Mouse (Mus musculus) stomach, postnatal 0 days (tissue): ENCODE measurements around the gene Spesp1.

Source experiments
- CTCF ChIP-seq: IDR thresholded peaks from 2 replicates; pipeline ENCODE4 v1.5.1; 2016; ENCODE audit warnings: antibody characterized with exemption, low read depth, mild to moderate bottlenecking, moderate library complexity
- EP300 ChIP-seq: optimal IDR thresholded peaks from 2 replicates; pipeline ENCODE3; 2016; ENCODE audit warnings: antibody characterized with exemption

DNA sequence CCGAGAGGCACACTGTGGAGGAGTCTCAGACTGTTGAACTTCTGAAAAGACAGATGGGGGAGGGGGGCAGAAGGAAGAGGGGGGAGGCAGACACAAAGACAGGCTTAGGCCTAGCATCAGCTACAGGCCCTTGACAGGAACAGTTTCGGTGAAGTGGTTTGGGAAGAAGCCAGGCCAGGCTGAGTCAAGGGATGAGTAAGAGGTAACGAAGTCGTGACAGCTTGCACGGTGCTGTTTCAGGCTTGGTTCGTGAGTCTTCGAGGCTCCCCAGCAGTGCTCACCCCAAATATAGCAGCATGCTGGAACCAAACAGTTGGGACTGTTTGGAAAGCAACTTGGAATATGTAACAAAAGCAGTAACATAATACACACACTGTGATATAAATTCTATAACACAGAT lies 2.3 kb upstream of the Spesp1 start:
- TF ChIP-seq EP300 (no peak), CTCF (no peak)
